Mouse (Mus musculus): ENCODE results near the gene 2410015M20Rik. TPM values are rescaled to one million over a fixed set of nuclear protein-coding genes. Genes with fewer than 3 reads are reported as not detected.
"Not testable (repeated sequence)": the region's sequence is repeated elsewhere in the genome, so short reads cannot be mapped to it uniquely, and the experiment has no call there.

Gene 2410015M20Rik
- polyA plus RNA-seq, 1 experiment from 2014 or later: 316 TPM

DNA sequence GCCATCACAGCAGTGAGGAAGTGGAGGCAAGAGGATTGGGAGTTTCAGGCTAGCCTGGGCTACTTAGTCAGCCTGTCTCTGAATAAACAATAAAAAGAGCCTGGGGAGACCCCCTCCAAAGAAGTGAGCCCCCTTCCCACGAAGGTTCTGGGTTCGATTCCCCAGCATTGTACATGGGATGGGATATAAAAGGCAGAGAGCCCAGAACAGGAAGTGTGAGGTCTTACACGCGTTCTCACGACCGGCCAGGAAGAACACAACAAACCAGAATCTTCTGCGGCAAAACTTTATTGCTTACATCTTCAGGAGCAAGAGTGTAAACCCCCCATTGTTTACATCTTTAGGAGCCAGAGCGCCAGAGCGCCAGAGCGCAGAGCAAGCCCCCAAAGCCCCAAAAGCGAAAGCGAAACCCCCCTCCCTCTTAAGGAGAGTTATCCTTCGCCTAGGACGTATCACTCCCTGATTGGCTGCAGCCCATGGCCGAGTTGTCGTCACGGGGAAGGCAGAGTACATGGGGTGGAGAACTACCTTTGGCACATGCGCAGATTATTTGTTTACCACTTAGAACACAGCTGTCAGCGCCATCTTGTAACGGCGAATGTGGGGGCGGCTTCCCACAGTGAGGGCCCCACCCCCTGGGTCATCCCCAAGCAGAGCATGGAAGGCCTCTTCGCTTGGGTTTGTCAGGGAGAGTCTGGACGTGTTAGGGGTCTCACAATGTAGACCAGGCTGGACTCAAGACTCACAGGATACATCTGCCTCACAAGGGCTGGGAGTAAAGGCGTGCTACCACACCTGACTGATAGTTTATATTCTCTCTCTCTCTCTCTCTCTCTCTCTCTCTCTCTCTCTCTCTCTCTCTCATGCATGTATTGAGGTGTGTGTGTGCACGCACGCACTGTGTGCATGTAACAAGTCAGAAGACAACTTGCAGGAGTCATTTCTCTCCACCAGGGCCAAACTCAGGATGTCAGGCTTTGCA, 20.5 kb upstream of the 2410015M20Rik start:
- H3K9me3 ChIP-seq (ENCODE audit: control insufficient read depth, low read length); H3K4me2 ChIP-seq (ENCODE audit: low read depth, low read length); H3K4me3 ChIP-seq (ENCODE audit: low read length); H3K27me3 ChIP-seq (replicated peaks; ENCODE audit: control insufficient read depth, insufficient read depth, low read length); ATAC-seq; H3K27ac ChIP-seq (ENCODE audit: low read length); H3K9ac ChIP-seq (ENCODE audit: low read depth, low read length); H3K36me3 ChIP-seq (ENCODE audit: control insufficient read depth, insufficient read depth, low read length): not testable (repeated sequence)
- WGBS: 79% methylated on average over 27 of the region's 27 CpGs
- H3K4me1 ChIP-seq (ENCODE audit: control insufficient read depth, insufficient read depth, low read length): peaks cover 19% of the 10 kb centered on the region

DNA sequence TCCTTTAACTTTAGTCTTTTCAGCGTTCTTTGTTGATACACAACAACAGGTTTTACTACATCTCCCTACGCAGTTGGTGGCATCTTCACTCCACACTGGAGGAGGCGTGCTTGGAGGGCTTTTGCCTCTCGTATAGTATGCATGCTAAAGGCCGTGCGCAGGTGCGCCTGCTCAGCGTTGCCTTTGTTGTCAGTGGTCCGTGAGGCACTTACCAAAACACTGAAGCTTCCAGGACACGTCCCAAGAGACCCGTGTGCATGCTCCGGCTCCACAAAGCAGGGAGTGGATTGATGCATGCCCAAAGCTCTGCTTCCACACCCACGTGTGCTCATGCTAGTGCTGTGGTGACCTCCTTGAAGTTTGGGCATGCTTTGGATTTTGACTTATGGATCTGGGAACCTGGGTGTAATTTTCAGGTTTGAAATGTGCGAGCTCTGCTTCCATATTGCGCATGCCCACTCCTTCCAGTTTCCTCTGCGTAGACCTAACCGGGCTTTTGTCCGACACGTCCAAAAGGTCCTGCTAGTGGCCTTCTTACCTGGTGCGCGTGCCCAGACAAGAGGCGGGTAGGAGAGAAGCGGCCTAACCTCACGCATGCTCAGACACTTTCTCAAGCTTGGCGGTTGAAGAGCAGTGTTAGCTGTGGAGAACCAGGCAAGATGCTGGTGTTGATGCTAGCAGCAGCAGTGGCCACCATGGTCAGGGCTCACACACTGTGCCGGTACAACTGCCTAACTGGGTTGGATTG, 18.1 kb upstream of the 2410015M20Rik start, which contains the start of gene Catsperd:
TSS of gene Catsperd (plus strand) at position 614 of the 748 bp plus-strand sequence.
- Histone ChIP-seq H3K4me2 (ENCODE audit: low read depth, low read length) (peak within 1 kb of the TSS; percentile 95), H3K9ac (ENCODE audit: low read depth, low read length) (peak within 1 kb of the TSS; percentile 65), H3K4me1 (ENCODE audit: control insufficient read depth, insufficient read depth, low read length) (peaks cover 21% of the 10 kb centered on the region), H3K27me3 (replicated peaks; ENCODE audit: control insufficient read depth, insufficient read depth, low read length) (no peaks in the 10 kb centered on the region), H3K4me3 (ENCODE audit: low read length) (peak within 1 kb of the TSS; percentile 93), H3K27ac (ENCODE audit: low read length) (peak within 1 kb of the TSS; percentile 87), H3K36me3 (ENCODE audit: control insufficient read depth, insufficient read depth, low read length) (no peaks in the 10 kb centered on the region; the same call in 1 of the 2 replicates), H3K9me3 (ENCODE audit: control insufficient read depth, low read length) (no peaks in the 10 kb centered on the region)
- ATAC-seq: peak; percentile 63
- 10% methylated on average over 26 of the region's 26 CpGs for WGBS

DNA sequence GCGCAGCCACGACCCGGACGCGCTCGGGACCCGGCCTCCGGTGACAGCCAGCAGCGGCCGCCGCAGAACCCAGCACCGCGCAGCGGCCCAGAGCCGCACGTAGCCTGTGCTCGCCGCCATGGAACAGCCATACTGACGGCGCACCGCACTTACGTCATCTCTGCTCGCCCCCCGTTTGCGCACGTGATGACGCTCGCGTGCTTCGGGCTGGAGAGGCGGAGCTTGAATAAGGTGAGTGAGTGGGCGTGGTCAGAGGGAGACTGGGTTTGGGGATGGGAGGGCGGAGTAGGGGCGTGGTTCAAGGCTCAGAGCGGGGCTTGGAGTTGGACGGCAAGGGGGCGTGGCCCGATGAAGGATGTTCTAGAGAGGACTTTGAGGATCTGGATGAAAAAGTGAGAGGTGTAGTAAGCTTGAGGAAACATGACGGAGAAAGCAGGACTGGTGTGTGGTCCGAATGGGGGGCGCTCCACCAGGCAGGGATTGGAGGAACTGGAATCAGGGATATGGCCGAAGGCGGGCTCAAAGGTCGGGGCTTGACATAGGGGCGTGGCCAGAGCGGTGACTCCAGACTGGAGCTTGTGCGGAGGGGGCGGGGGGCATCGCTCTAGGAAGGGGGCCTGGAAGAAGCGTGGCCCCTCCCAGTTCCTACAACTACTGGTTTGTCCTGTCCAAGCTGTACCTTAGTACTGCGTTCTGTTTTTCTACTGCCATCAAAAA, 17.3 kb upstream of the 2410015M20Rik start, which contains the start of gene Lonp1:
TSS of gene Lonp1 (minus strand) at position 134 of the 717 bp plus-strand sequence.
- H3K4me3 ChIP-seq (ENCODE audit: low read length): peak within 1 kb of the TSS; percentile 93
- H3K9ac ChIP-seq (ENCODE audit: low read depth, low read length): peak within 1 kb of the TSS; percentile 91
- H3K9me3 ChIP-seq (ENCODE audit: control insufficient read depth, low read length): no peaks in the 10 kb centered on the region
- peak within 1 kb of the TSS; percentile 95 for H3K4me2 ChIP-seq (ENCODE audit: low read depth, low read length)
- peaks cover 3% of the 10 kb centered on the region for H3K36me3 ChIP-seq (ENCODE audit: control insufficient read depth, insufficient read depth, low read length)
- H3K27ac ChIP-seq (ENCODE audit: low read length): peak within 1 kb of the TSS; percentile 87
- peak; percentile 88 for ATAC-seq
- H3K4me1 ChIP-seq (ENCODE audit: control insufficient read depth, insufficient read depth, low read length): peaks cover 21% of the 10 kb centered on the region
- under 1% methylated on average over 51 of the region's 51 CpGs for WGBS
- H3K27me3 ChIP-seq (replicated peaks; ENCODE audit: control insufficient read depth, insufficient read depth, low read length): no peaks in the 10 kb centered on the region

DNA sequence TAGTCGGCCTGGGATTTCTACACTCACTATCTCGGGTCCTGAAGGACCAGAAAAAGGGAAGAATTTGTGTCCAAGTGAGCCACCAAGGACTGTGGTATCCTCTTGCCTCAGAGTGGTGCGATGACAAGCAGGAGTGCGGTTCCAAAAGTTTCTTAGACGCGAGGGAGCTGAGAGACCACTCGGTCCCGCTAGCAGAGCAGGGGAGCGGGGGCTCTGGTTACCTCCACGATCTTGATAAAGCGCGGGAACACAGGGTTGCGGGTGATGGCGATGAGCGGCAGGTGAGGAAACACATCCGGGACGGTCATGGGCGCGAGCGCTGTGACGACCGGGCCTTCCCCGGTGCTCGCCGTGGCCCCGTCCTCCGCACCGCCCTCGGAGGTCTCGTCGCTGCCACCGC, 16.7 kb upstream of the 2410015M20Rik start:
- H3K9ac ChIP-seq (ENCODE audit: low read depth, low read length): peak overlapping the region; percentile 91
- no peak; the same call in 1 of the 2 replicates for ATAC-seq
- H3K4me2 ChIP-seq (ENCODE audit: low read depth, low read length): peak overlapping the region; percentile 95
- H3K36me3 ChIP-seq (ENCODE audit: control insufficient read depth, insufficient read depth, low read length): peaks cover 7% of the 10 kb centered on the region
- H3K9me3 ChIP-seq (ENCODE audit: control insufficient read depth, low read length): no peaks in the 10 kb centered on the region
- H3K4me1 ChIP-seq (ENCODE audit: control insufficient read depth, insufficient read depth, low read length): peaks cover 21% of the 10 kb centered on the region
- peak overlapping the region; percentile 93 for H3K4me3 ChIP-seq (ENCODE audit: low read length)
- WGBS: under 1% methylated on average over 32 of the region's 32 CpGs
- peak overlapping the region; percentile 67 for H3K27ac ChIP-seq (ENCODE audit: low read length)
- no peaks in the 10 kb centered on the region for H3K27me3 ChIP-seq (replicated peaks; ENCODE audit: control insufficient read depth, insufficient read depth, low read length)

DNA sequence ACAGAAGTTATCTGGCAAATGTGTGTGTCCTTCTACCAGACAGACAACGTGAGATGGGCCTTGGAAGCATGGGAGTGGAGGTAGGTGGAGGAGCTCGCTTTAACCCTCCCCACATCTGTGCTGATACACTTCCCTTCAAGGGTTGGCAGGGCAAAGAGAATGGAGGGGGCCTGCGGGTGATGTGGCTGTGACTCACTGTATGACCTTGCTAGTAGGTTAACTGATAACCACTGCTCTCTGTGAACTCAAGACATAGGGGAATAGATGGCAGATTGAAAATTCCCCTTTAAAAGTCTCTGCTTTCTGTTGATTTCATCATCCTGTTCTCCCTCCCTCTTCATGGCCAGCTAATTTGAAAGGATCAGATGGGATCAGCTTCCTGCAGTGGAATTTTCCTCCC, 15.9 kb upstream of the 2410015M20Rik start:
- peak overlapping the region; percentile 93 for H3K4me3 ChIP-seq (ENCODE audit: low read length)
- no peaks in the 10 kb centered on the region for H3K27me3 ChIP-seq (replicated peaks; ENCODE audit: control insufficient read depth, insufficient read depth, low read length)
- H3K4me2 ChIP-seq (ENCODE audit: low read depth, low read length): peak overlapping the region; percentile 95
- H3K9ac ChIP-seq (ENCODE audit: low read depth, low read length): no peak overlapping the region
- no peaks in the 10 kb centered on the region for H3K9me3 ChIP-seq (ENCODE audit: control insufficient read depth, low read length)
- peaks cover 21% of the 10 kb centered on the region for H3K4me1 ChIP-seq (ENCODE audit: control insufficient read depth, insufficient read depth, low read length)
- WGBS: 65% methylated on average over 3 of the region's 3 CpGs
- peaks cover 7% of the 10 kb centered on the region for H3K36me3 ChIP-seq (ENCODE audit: control insufficient read depth, insufficient read depth, low read length)
- no peak overlapping the region for H3K27ac ChIP-seq (ENCODE audit: low read length)
- ATAC-seq: no peak

DNA sequence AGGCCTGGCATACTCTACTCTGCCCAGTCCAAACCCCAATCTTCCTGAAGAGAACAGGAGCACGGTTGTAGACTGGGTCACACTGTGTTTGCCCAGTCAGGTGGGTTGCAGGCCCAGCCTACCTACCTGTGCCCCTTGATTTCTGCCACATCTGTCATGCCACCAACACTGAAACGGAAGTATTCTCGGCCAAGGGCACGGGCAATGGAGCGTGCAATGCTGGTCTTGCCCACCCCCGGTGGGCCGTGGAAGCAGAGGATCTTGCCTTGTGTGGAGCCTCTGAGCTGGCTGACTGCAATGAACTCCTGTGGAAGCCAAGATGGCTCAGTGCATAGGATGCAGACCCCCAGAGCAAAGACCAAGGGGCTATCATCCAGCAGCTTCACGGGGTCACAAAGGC, 8.1 kb upstream of the 2410015M20Rik start:
- no peak overlapping the region for H3K27ac ChIP-seq (ENCODE audit: low read length)
- H3K27me3 ChIP-seq (replicated peaks; ENCODE audit: control insufficient read depth, insufficient read depth, low read length): no peaks in the 10 kb centered on the region
- no peak overlapping the region for H3K9ac ChIP-seq (ENCODE audit: low read depth, low read length)
- no peak overlapping the region for H3K4me2 ChIP-seq (ENCODE audit: low read depth, low read length)
- no peaks in the 10 kb centered on the region for H3K9me3 ChIP-seq (ENCODE audit: control insufficient read depth, low read length)
- H3K36me3 ChIP-seq (ENCODE audit: control insufficient read depth, insufficient read depth, low read length): peaks cover 17% of the 10 kb centered on the region
- no peak for ATAC-seq
- WGBS: 91% methylated on average over 8 of the region's 8 CpGs
- H3K4me3 ChIP-seq (ENCODE audit: low read length): no peak overlapping the region
- H3K4me1 ChIP-seq (ENCODE audit: control insufficient read depth, insufficient read depth, low read length): peaks cover 11% of the 10 kb centered on the region

DNA sequence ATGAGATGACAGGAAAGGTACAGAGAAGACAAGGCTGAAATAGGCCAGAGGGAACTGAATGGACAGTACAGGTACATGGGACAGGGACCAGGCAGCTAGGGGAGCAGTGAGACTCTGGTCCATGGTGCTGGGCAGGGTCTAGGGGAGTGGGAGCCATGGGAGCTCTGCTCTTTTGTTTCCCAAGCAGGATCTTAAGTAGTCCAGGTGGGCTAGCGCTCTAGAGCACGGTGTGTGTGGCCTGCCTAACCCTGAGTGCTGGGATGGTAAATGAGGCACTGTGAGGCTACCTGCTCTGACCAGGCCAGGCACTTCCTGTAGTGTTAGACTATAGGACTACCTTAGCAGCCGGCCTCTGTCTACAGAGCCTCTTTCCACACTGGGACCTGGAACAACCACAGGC, 7.2 kb upstream of the 2410015M20Rik start:
- H3K4me3 ChIP-seq (ENCODE audit: low read length): no peak overlapping the region
- H3K27me3 ChIP-seq (replicated peaks; ENCODE audit: control insufficient read depth, insufficient read depth, low read length): no peaks in the 10 kb centered on the region
- peaks cover 12% of the 10 kb centered on the region for H3K36me3 ChIP-seq (ENCODE audit: control insufficient read depth, insufficient read depth, low read length)
- H3K9ac ChIP-seq (ENCODE audit: low read depth, low read length): no peak overlapping the region; the same call in 1 of the 2 replicates
- H3K4me1 ChIP-seq (ENCODE audit: control insufficient read depth, insufficient read depth, low read length): peaks cover 17% of the 10 kb centered on the region
- no peak overlapping the region for H3K4me2 ChIP-seq (ENCODE audit: low read depth, low read length)
- H3K9me3 ChIP-seq (ENCODE audit: control insufficient read depth, low read length): no peaks in the 10 kb centered on the region
- 77% methylated on average over 3 of the region's 3 CpGs for WGBS
- no peak for ATAC-seq
- H3K27ac ChIP-seq (ENCODE audit: low read length): no peak overlapping the region

DNA sequence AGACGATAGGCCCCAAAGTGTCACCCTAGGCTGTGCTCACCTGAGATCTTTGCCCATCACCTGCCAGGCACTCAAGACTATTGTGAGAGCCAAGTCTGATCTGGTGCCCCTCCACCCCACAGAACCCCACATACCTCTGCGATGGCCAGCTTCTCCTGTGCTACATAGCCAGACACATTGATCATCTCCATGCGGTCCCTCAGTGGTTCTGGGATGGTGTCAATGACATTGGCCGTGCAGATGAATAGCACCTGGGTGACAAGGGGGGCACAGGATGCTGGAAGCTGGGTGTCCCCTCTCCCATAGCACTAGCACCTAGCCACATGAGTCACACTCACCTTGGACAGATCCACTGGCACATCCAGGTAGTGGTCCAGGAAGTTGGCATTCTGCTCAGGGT, 6.2 kb upstream of the 2410015M20Rik start:
- Histone ChIP-seq H3K27ac (ENCODE audit: low read length) (no peak overlapping the region), H3K4me2 (ENCODE audit: low read depth, low read length) (no peak overlapping the region), H3K9me3 (ENCODE audit: control insufficient read depth, low read length) (no peaks in the 10 kb centered on the region), H3K4me1 (ENCODE audit: control insufficient read depth, insufficient read depth, low read length) (peaks cover 19% of the 10 kb centered on the region), H3K4me3 (ENCODE audit: low read length) (no peak overlapping the region), H3K9ac (ENCODE audit: low read depth, low read length) (peak overlapping the region; percentile 11; the same call in 1 of the 2 replicates), H3K27me3 (replicated peaks; ENCODE audit: control insufficient read depth, insufficient read depth, low read length) (no peaks in the 10 kb centered on the region), H3K36me3 (ENCODE audit: control insufficient read depth, insufficient read depth, low read length) (peaks cover 11% of the 10 kb centered on the region)
- no peak for ATAC-seq
- WGBS: 79% methylated on average over 4 of the region's 4 CpGs
